Mouse (Mus musculus) embryonic facial prominence, embryonic 11.5 days (tissue): ENCODE data around the gene Mettl26. TPM values are rescaled to one million over a fixed set of nuclear protein-coding genes. Genes with fewer than 3 reads are reported as not detected.

Experiments
- ATAC-seq: fragments of 200-750 bp; cut with Nextera tagmentation; replicated peaks from 2 replicates; pipeline ENCODE4 v1.8.0; 2017; ENCODE audit warnings: low read depth; ENCODE audit not compliant: insufficient number of reproducible peaks, low FRiP score, low TSS enrichment
- DNase-seq: peaks from one replicate; pipeline ENCODE4 v3.0.0-alpha.2; 2015; ENCODE audit warnings: low spot score
- H3K27ac ChIP-seq: fragments of 300-500 bp; sonication (generic); replicated peaks from 2 replicates; pipeline ENCODE4 v1.5.1; 2014; ENCODE audit warnings: mild to moderate bottlenecking, low read depth, low read length, control low read depth
- H3K27me3 ChIP-seq: fragments of 300-500 bp; sonication (generic); 2 replicates; pipeline ENCODE4 v1.6.1; 2014; ENCODE audit warnings: mild to moderate bottlenecking, low read length, moderate library complexity, mixed read lengths; ENCODE audit not compliant: control insufficient read depth, insufficient read depth
- H3K36me3 ChIP-seq: fragments of 300-500 bp; sonication (generic); replicated peaks from 2 replicates; pipeline ENCODE4 v1.6.1; 2014; ENCODE audit warnings: low read depth, mild to moderate bottlenecking, low read length, moderate library complexity, mixed read lengths; ENCODE audit not compliant: control insufficient read depth, insufficient read depth
- H3K4me1 ChIP-seq: fragments of 300-500 bp; sonication (generic); 2 replicates; pipeline ENCODE4 v1.6.1; 2014; ENCODE audit warnings: low read length, mixed read lengths; ENCODE audit not compliant: control insufficient read depth, insufficient read depth
- H3K4me2 ChIP-seq: fragments of 300-500 bp; sonication (generic); 2 replicates; pipeline ENCODE4 v1.6.1; 2014; ENCODE audit warnings: low read depth, mild to moderate bottlenecking, control low read depth, low read length, moderate library complexity
- H3K4me3 ChIP-seq: fragments of 300-500 bp; sonication (generic); 2 replicates; pipeline ENCODE4 v1.5.1; 2014; ENCODE audit warnings: low read depth, low read length, control low read depth
- H3K9ac ChIP-seq: fragments of 300-500 bp; sonication (generic); replicated peaks from 2 replicates; pipeline ENCODE4 v1.6.1; 2014; ENCODE audit warnings: mild to moderate bottlenecking, control low read depth, low read length
- H3K9me3 ChIP-seq: fragments of 300-500 bp; sonication (generic); replicated peaks from 2 replicates; pipeline ENCODE4 v1.6.1; 2016; ENCODE audit warnings: mild to moderate bottlenecking, low read length, inconsistent platforms, mixed read lengths; ENCODE audit not compliant: control insufficient read depth
- WGBS: fragments of 180-500 bp; shearing (Covaris S2); extraction: QIAGEN DNeasy Blood & Tissue Kit; methylation state at CpG from one replicate; pipeline ENCODE4 v1.1.7; 2014; 5-methylcytosine and 5-hydroxymethylcytosine counted together
- polyA plus RNA-seq: library from polyadenylated mRNA; unstranded; fragments of >200 nt; fragmentation: Nextera tagmentation; extraction: Ambion mirVana; gene quantifications from 2 replicates; pipeline ENCODE4 v1.2.1, GENCODE M21; 2014

The Mettl26 gene
- polyA plus RNA-seq, 1 experiment from 2014 or later, result 49.8 TPM

- WGBS, result 6% methylated on average over 14 of the region's 14 CpGs
- Histone ChIP-seq H3K27me3 (no peaks in the 10 kb centered on the region), H3K4me2 (peak overlapping the region; percentile 35), H3K4me1 (no peaks in the 10 kb centered on the region), H3K4me3 (peak overlapping the region; percentile 79), H3K9me3 (no peaks in the 10 kb centered on the region), H3K9ac (peak overlapping the region; percentile 41), H3K27ac (no peak overlapping the region), H3K36me3 (no peaks in the 10 kb centered on the region; the same call in 1 of the 2 replicates)
- ATAC-seq (no peak), DNase-seq (no peak)
These were observed 640 bp upstream of the Mettl26 start for GRCm38 (mm10) chr17:25874148-25874720.

DNA sequence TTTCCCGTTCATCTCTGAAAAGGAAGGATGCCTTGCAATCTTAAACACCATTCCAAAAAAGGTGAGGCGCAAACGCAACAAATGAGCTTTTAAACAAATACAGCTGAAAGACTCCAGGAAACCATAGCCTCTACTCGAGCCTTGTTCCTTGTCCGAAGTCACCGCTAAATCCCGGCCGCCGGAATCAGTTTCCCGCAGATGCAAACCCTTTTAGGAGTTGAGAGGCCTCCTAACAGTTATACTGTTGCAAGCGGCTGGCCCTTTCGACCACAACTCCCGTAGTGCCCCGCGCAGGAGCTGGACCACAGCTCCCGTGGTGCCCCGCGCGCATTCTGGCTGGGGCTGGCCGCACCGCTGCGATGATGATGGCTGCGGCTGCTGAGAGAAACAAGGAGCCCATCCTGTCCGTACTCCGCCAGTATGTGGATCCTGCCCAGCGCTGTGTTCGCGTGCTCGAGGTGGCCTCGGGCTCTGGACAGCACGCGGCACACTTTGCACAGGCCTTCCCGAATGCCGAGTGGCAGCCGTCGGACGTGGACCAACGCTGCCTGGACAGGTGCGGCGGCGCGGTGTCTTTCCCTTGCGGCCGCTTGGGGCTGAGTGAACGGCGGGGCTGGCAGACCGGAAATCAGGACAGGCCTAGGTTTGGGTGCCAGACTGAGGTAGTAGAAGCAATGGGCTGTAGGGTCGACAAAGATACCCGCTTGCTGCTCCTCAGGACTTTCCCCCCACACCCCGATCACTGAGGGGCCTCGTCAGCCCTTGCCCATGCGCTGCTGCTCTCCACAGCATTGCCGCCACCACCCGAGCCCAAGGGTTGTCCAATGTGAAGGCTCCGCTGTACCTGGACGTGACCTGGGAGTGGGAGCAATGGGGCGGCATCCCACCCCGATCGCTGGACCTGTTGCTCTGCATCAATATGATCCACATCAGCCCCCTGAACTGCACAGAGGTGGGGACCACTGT is 580 bp downstream of the Mettl26 start:
- Histone ChIP-seq H3K9ac (peak overlapping the region; percentile 76), H3K4me3 (peak overlapping the region; percentile 79), H3K9me3 (no peaks in the 10 kb centered on the region), H3K36me3 (no peaks in the 10 kb centered on the region; the same call in 1 of the 2 replicates), H3K27ac (peak overlapping the region; percentile 78), H3K4me2 (peak overlapping the region; percentile 92), H3K4me1 (peaks cover 5% of the 10 kb centered on the region; the same call in 1 of the 2 replicates), H3K27me3 (no peaks in the 10 kb centered on the region)
- ATAC-seq, result peak; percentile 89
- WGBS, result under 1% methylated on average over 59 of the region's 59 CpGs
- DNase-seq, result peak; percentile 93

- no peak for ATAC-seq
- Histone ChIP-seq H3K27ac (no peak overlapping the region), H3K9ac (peak overlapping the region; percentile 76), H3K9me3 (no peaks in the 10 kb centered on the region), H3K4me3 (peak overlapping the region; percentile 79), H3K4me2 (peak overlapping the region; percentile 92), H3K4me1 (peaks cover 13% of the 10 kb centered on the region), H3K36me3 (no peaks in the 10 kb centered on the region; the same call in 1 of the 2 replicates), H3K27me3 (no peaks in the 10 kb centered on the region)
- no peak for DNase-seq
- WGBS, result 54% methylated on average over 10 of the region's 10 CpGs
These were observed 1.6 kb downstream of the Mettl26 start for GRCm38 (mm10) chr17:25876347-25876915.

- WGBS, result 93% methylated on average over 3 of the region's 3 CpGs
- ATAC-seq, result no peak
- no peaks in the 10 kb centered on the region for H3K9me3 ChIP-seq
- H3K27ac ChIP-seq, result no peak overlapping the region
- peaks cover 17% of the 10 kb centered on the region for H3K4me1 ChIP-seq
- H3K36me3 ChIP-seq, result no peaks in the 10 kb centered on the region; the same call in 1 of the 2 replicates
- no peak for DNase-seq
- H3K4me3 ChIP-seq, result no peak overlapping the region
- H3K27me3 ChIP-seq, result no peaks in the 10 kb centered on the region
- H3K4me2 ChIP-seq, result no peak overlapping the region
- no peak overlapping the region for H3K9ac ChIP-seq
These were observed 2.2 kb downstream of the Mettl26 start for GRCm38 (mm10) chr17:25877025-25877424.

GRCm38 (mm10) chr17:25877741-25878610 is 3.1 kb downstream of the Mettl26 start:
- no peaks in the 10 kb centered on the region for H3K27me3 ChIP-seq
- H3K4me3 ChIP-seq, result no peak overlapping the region
- 92% methylated on average over 32 of the region's 32 CpGs for WGBS
- H3K27ac ChIP-seq, result no peak overlapping the region
- no peaks in the 10 kb centered on the region for H3K9me3 ChIP-seq
- no peak for DNase-seq
- H3K4me1 ChIP-seq, result peaks cover 19% of the 10 kb centered on the region
- H3K9ac ChIP-seq, result no peak overlapping the region
- no peak for ATAC-seq
- no peak overlapping the region for H3K4me2 ChIP-seq
- no peaks in the 10 kb centered on the region; the same call in none of the 2 replicates for H3K36me3 ChIP-seq

DNA sequence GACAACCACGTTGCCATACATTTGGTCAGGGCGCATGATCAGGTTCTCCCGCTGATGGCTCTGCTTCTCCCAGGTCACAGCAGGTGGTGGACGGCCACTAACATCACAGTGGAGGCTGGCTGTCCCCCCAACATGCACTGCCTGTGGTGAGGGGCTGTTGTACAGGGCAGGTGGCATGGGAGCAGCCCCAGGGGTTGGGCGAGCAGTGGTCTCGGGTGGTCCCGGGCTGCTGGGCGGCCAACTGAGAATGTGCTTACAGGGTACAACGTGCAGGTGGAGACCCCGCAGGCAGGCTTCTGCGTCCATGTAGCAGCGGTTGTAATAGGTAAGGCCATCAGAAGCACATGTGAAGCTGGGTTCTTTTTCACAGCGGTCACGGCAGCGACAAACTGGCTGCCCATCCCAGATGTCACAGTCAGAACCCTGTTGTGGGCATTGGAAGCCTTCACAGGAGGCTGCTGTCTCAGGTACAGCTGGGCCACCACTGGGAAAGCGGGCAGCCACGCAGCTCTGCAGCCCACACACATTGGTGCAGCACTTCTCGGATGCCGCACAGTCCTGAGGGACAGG is 3.8 kb downstream of the Mettl26 start:
- H3K9me3 ChIP-seq, result no peaks in the 10 kb centered on the region
- DNase-seq, result no peak
- H3K4me1 ChIP-seq, result peaks cover 19% of the 10 kb centered on the region
- no peak overlapping the region for H3K27ac ChIP-seq
- no peak for ATAC-seq
- H3K4me2 ChIP-seq, result no peak overlapping the region
- 85% methylated on average over 19 of the region's 19 CpGs for WGBS
- H3K36me3 ChIP-seq, result no peaks in the 10 kb centered on the region; the same call in none of the 2 replicates
- no peak overlapping the region for H3K4me3 ChIP-seq
- H3K9ac ChIP-seq, result no peak overlapping the region
- H3K27me3 ChIP-seq, result no peaks in the 10 kb centered on the region

- H3K9ac ChIP-seq, result no peak overlapping the region
- no peak overlapping the region for H3K27ac ChIP-seq
- no peak overlapping the region for H3K4me3 ChIP-seq
- peaks cover 19% of the 10 kb centered on the region for H3K4me1 ChIP-seq
- no peaks in the 10 kb centered on the region for H3K27me3 ChIP-seq
- no peaks in the 10 kb centered on the region; the same call in none of the 2 replicates for H3K36me3 ChIP-seq
- H3K4me2 ChIP-seq, result no peak overlapping the region
- H3K9me3 ChIP-seq, result no peaks in the 10 kb centered on the region
- no peak for ATAC-seq
- 48% methylated on average over 4 of the region's 4 CpGs for WGBS
- DNase-seq, result no peak
These were observed 4.4 kb downstream of the Mettl26 start for GRCm38 (mm10) chr17:25879261-25879660.
